Mouse (Mus musculus): ENCODE measurements around the gene Sel1l3. TPM values are rescaled to one million over a fixed set of nuclear protein-coding genes. Genes with fewer than 3 reads are reported as not detected.

Sel1l3 gene
- polyA plus RNA-seq, 1 experiment from 2014 or later: 7.3 TPM

DNA sequence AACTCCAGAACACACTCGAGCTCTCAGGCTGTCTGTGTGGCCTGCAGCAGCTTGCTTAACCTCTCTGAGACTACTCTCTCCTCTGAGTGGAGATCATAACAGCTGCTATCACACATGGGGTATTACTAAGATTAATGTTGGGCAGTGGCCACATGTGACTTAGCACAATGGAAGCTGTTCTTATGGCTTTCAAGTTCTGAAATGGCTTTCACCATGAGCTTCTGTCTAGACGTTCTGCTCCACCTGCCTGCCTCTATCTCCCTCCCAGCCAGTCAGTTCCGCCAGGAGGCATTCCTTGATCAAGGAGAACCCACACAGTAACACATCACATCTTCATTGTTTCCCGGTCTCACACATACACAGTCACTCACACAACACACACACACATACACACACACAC lies 3.2 kb downstream of the Sel1l3 start:
- H3K27me3 ChIP-seq (ENCODE audit: control insufficient read depth, insufficient read depth, low read length): peaks cover 3% of the 10 kb centered on the region; the same call in 1 of the 2 replicates
- WGBS: 68% methylated on average over 4 of the region's 4 CpGs
- no peak for ATAC-seq (ENCODE audit: insufficient number of reproducible peaks, insufficient read depth, low FRiP score, low read depth)
- peaks cover 8% of the 10 kb centered on the region; the same call in 1 of the 2 replicates for H3K4me1 ChIP-seq (ENCODE audit: control insufficient read depth, insufficient read depth, low read length)
- H3K36me3 ChIP-seq (ENCODE audit: control insufficient read depth, insufficient read depth, low read length): no peaks in the 10 kb centered on the region
- H3K4me3 ChIP-seq (ENCODE audit: low read depth, low read length): no peak overlapping the region
- no peak overlapping the region for H3K27ac ChIP-seq (ENCODE audit: low read length)
- H3K9ac ChIP-seq (replicated peaks; ENCODE audit: low read depth, low read length): no peak overlapping the region
- H3K4me2 ChIP-seq (replicated peaks; ENCODE audit: low read depth, low read length): no peak overlapping the region
- no peaks in the 10 kb centered on the region for H3K9me3 ChIP-seq (ENCODE audit: control insufficient read depth, low read depth, low read length)

DNA sequence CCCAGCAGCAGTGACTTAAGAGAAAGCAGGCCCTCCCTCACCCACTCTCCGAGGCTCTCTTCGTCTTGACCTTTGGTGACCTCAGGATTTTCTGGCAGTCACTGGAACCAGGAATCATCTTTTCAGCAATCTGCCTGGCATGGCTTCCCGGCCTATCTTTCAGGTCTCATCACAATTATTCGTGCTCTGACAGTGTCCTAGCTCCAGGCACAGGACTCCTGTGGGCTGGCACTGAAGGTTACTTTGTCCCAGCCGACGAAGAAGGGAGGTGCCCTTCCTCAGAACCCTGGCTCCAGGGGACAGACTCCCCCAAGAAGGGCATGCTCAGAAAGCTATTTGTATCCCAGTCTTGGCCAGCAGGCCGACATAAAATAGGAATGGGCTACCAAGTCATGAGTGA lies 4.0 kb downstream of the Sel1l3 start:
- no peaks in the 10 kb centered on the region for H3K36me3 ChIP-seq (ENCODE audit: control insufficient read depth, insufficient read depth, low read length)
- H3K27me3 ChIP-seq (ENCODE audit: control insufficient read depth, insufficient read depth, low read length): peaks cover 3% of the 10 kb centered on the region; the same call in 1 of the 2 replicates
- no peak overlapping the region for H3K27ac ChIP-seq (ENCODE audit: low read length)
- 39% methylated on average over 7 of the region's 7 CpGs for WGBS
- ATAC-seq (ENCODE audit: insufficient number of reproducible peaks, insufficient read depth, low FRiP score, low read depth): no peak
- H3K4me1 ChIP-seq (ENCODE audit: control insufficient read depth, insufficient read depth, low read length): peaks cover 8% of the 10 kb centered on the region; the same call in 1 of the 2 replicates
- no peak overlapping the region for H3K9ac ChIP-seq (replicated peaks; ENCODE audit: low read depth, low read length)
- H3K4me3 ChIP-seq (ENCODE audit: low read depth, low read length): no peak overlapping the region
- no peak overlapping the region for H3K4me2 ChIP-seq (replicated peaks; ENCODE audit: low read depth, low read length)
- no peaks in the 10 kb centered on the region for H3K9me3 ChIP-seq (ENCODE audit: control insufficient read depth, low read depth, low read length)

GRCm38 (mm10) chr5:53208731-53209130 lies 5.0 kb downstream of the Sel1l3 start:
- Histone ChIP-seq H3K4me1 (ENCODE audit: control insufficient read depth, insufficient read depth, low read length) (peaks cover 8% of the 10 kb centered on the region; the same call in 1 of the 2 replicates), H3K4me2 (replicated peaks; ENCODE audit: low read depth, low read length) (no peak overlapping the region), H3K9ac (replicated peaks; ENCODE audit: low read depth, low read length) (no peak overlapping the region), H3K4me3 (ENCODE audit: low read depth, low read length) (no peak overlapping the region), H3K9me3 (ENCODE audit: control insufficient read depth, low read depth, low read length) (no peaks in the 10 kb centered on the region), H3K27ac (ENCODE audit: low read length) (no peak overlapping the region), H3K36me3 (ENCODE audit: control insufficient read depth, insufficient read depth, low read length) (no peaks in the 10 kb centered on the region), H3K27me3 (ENCODE audit: control insufficient read depth, insufficient read depth, low read length) (no peaks in the 10 kb centered on the region; the same call in 1 of the 2 replicates)
- 86% methylated on average over 1 of the region's 1 CpGs for WGBS
- ATAC-seq (ENCODE audit: insufficient number of reproducible peaks, insufficient read depth, low FRiP score, low read depth): no peak

DNA sequence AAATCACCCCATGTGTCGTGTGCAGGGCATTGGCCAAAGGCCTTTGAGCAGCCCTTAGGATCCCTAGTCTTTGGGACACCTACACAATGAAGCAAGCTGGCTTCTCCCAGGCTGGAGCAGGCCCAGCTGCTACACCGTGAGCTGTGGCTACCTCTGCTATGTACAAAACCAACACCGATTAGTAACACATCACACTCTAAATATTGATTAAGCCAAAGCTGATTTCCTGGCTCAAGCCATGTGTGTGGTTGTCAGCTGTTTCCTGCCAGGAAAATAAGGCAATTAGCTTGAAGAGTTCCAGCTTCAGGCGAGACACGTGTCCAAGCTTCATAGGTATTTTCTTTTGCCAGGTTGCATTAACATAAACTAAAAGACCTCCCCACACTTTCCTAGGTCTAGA lies 7.2 kb downstream of the Sel1l3 start:
- Histone ChIP-seq H3K9me3 (ENCODE audit: control insufficient read depth, low read depth, low read length) (no peaks in the 10 kb centered on the region), H3K36me3 (ENCODE audit: control insufficient read depth, insufficient read depth, low read length) (no peaks in the 10 kb centered on the region), H3K27me3 (ENCODE audit: control insufficient read depth, insufficient read depth, low read length) (no peaks in the 10 kb centered on the region), H3K9ac (replicated peaks; ENCODE audit: low read depth, low read length) (no peak overlapping the region), H3K4me1 (ENCODE audit: control insufficient read depth, insufficient read depth, low read length) (peaks cover 3% of the 10 kb centered on the region; the same call in 1 of the 2 replicates), H3K4me2 (replicated peaks; ENCODE audit: low read depth, low read length) (no peak overlapping the region), H3K27ac (ENCODE audit: low read length) (no peak overlapping the region), H3K4me3 (ENCODE audit: low read depth, low read length) (no peak overlapping the region)
- WGBS: 54% methylated on average over 5 of the region's 5 CpGs
- ATAC-seq (ENCODE audit: insufficient number of reproducible peaks, insufficient read depth, low FRiP score, low read depth): no peak

DNA sequence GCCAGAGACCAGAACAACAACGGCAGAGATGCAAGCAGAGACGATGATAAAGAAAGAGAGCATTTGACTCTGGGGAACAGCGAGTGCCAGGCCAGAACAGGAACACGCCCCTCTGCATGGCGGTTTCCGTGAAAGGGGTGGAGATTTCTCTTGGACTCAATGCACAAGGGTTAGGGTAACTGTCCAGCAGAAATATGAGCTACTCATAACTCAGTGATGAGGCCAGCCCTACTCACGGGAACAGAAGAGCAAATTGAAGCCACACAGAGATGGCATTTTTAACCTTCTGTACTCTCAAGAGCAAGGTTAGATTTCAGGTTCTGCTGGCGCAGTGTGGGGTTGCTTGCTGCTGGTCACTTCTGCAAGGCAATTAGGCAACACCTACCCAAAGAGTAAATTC lies 11.0 kb downstream of the Sel1l3 start:
- H3K36me3 ChIP-seq (ENCODE audit: control insufficient read depth, insufficient read depth, low read length): no peaks in the 10 kb centered on the region
- ATAC-seq (ENCODE audit: insufficient number of reproducible peaks, insufficient read depth, low FRiP score, low read depth): no peak
- WGBS: 69% methylated on average over 8 of the region's 8 CpGs

GRCm38 (mm10) chr5:53200825-53201224 lies 12.9 kb downstream of the Sel1l3 start:
- no peak overlapping the region for H3K4me2 ChIP-seq (replicated peaks; ENCODE audit: low read depth, low read length)
- WGBS: 82% methylated on average over 10 of the region's 10 CpGs
- no peak overlapping the region for H3K27ac ChIP-seq (ENCODE audit: low read length)
- H3K36me3 ChIP-seq (ENCODE audit: control insufficient read depth, insufficient read depth, low read length): no peaks in the 10 kb centered on the region
- no peak for ATAC-seq (ENCODE audit: insufficient number of reproducible peaks, insufficient read depth, low FRiP score, low read depth)
- no peaks in the 10 kb centered on the region for H3K4me1 ChIP-seq (ENCODE audit: control insufficient read depth, insufficient read depth, low read length)
- H3K27me3 ChIP-seq (ENCODE audit: control insufficient read depth, insufficient read depth, low read length): no peaks in the 10 kb centered on the region
- no peaks in the 10 kb centered on the region for H3K9me3 ChIP-seq (ENCODE audit: control insufficient read depth, low read depth, low read length)
- H3K9ac ChIP-seq (replicated peaks; ENCODE audit: low read depth, low read length): no peak overlapping the region
- no peak overlapping the region for H3K4me3 ChIP-seq (ENCODE audit: low read depth, low read length)

More for the DNA sequence above, 11.0 kb downstream of the Sel1l3 start:
- Histone ChIP-seq H3K9ac (replicated peaks; ENCODE audit: low read depth, low read length) (no peak overlapping the region), H3K4me1 (ENCODE audit: control insufficient read depth, insufficient read depth, low read length) (no peaks in the 10 kb centered on the region), H3K27me3 (ENCODE audit: control insufficient read depth, insufficient read depth, low read length) (no peaks in the 10 kb centered on the region), H3K4me2 (replicated peaks; ENCODE audit: low read depth, low read length) (no peak overlapping the region), H3K27ac (ENCODE audit: low read length) (no peak overlapping the region), H3K4me3 (ENCODE audit: low read depth, low read length) (no peak overlapping the region), H3K9me3 (ENCODE audit: control insufficient read depth, low read depth, low read length) (no peaks in the 10 kb centered on the region)

DNA sequence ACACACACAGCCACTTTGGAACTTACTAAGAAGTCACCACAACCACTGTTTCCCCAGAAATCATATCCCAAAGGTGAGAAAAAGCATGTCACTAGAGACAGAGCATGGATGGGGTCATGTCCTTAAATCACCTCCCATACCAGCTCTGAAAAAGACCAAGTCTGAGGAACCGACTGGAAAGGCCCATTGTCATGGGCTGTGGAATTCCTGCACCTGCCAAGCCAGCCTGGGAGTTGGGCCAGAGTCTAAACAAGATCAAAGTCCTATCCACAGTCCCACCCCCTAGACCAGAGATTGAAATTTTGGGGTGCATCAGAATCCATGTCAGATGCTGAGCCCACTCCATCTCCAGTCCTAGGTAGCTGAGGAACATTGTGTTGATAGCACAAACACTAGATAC lies 15.3 kb downstream of the Sel1l3 start:
- no peaks in the 10 kb centered on the region for H3K27me3 ChIP-seq (ENCODE audit: control insufficient read depth, insufficient read depth, low read length)
- 59% methylated on average over 1 of the region's 1 CpGs for WGBS
- no peak overlapping the region for H3K9ac ChIP-seq (replicated peaks; ENCODE audit: low read depth, low read length)
- no peaks in the 10 kb centered on the region for H3K4me1 ChIP-seq (ENCODE audit: control insufficient read depth, insufficient read depth, low read length)
- H3K36me3 ChIP-seq (ENCODE audit: control insufficient read depth, insufficient read depth, low read length): no peaks in the 10 kb centered on the region
- H3K27ac ChIP-seq (ENCODE audit: low read length): no peak overlapping the region
- no peak overlapping the region for H3K4me3 ChIP-seq (ENCODE audit: low read depth, low read length)
- H3K4me2 ChIP-seq (replicated peaks; ENCODE audit: low read depth, low read length): no peak overlapping the region
- H3K9me3 ChIP-seq (ENCODE audit: control insufficient read depth, low read depth, low read length): no peaks in the 10 kb centered on the region
- ATAC-seq (ENCODE audit: insufficient number of reproducible peaks, insufficient read depth, low FRiP score, low read depth): no peak

- Histone ChIP-seq H3K4me1 (ENCODE audit: control insufficient read depth, insufficient read depth, low read length) (no peaks in the 10 kb centered on the region), H3K9ac (replicated peaks; ENCODE audit: low read depth, low read length) (no peak overlapping the region), H3K27me3 (ENCODE audit: control insufficient read depth, insufficient read depth, low read length) (no peaks in the 10 kb centered on the region), H3K36me3 (ENCODE audit: control insufficient read depth, insufficient read depth, low read length) (no peaks in the 10 kb centered on the region), H3K4me3 (ENCODE audit: low read depth, low read length) (no peak overlapping the region), H3K4me2 (replicated peaks; ENCODE audit: low read depth, low read length) (no peak overlapping the region), H3K27ac (ENCODE audit: low read length) (no peak overlapping the region), H3K9me3 (ENCODE audit: control insufficient read depth, low read depth, low read length) (no peaks in the 10 kb centered on the region)
- peak; percentile 42; the same call in 1 of the 2 replicates for ATAC-seq (ENCODE audit: insufficient number of reproducible peaks, insufficient read depth, low FRiP score, low read depth)
- WGBS: 60% methylated on average over 10 of the region's 10 CpGs
Measured at GRCm38 (mm10) chr5:53196387-53197088, 17.2 kb downstream of the Sel1l3 start.

DNA sequence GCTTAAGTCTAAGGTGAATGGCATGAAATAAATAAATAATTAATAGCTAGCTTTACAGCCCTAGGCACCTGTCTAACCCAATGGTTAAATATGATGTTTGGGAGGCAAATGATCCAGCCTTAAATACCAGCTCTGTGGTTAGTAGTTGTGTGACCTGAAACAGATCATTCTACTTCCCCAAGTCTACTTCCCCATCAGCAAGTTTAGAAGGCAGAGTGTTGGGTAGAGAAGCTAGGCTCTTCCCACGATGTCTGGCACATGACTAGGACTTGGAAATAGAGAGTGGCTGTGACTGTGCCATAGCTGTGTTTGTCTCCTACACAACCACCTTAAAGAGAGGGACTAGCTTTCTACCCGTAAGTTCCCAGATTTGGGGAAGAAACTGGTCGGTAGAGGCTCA lies 18.9 kb downstream of the Sel1l3 start:
- 83% methylated on average over 3 of the region's 3 CpGs for WGBS
- no peak overlapping the region for H3K4me2 ChIP-seq (replicated peaks; ENCODE audit: low read depth, low read length)

More for the DNA sequence above, 18.9 kb downstream of the Sel1l3 start:
- Histone ChIP-seq H3K27ac (ENCODE audit: low read length) (no peak overlapping the region), H3K9ac (replicated peaks; ENCODE audit: low read depth, low read length) (no peak overlapping the region), H3K4me1 (ENCODE audit: control insufficient read depth, insufficient read depth, low read length) (no peaks in the 10 kb centered on the region), H3K4me3 (ENCODE audit: low read depth, low read length) (no peak overlapping the region), H3K9me3 (ENCODE audit: control insufficient read depth, low read depth, low read length) (no peaks in the 10 kb centered on the region), H3K27me3 (ENCODE audit: control insufficient read depth, insufficient read depth, low read length) (no peaks in the 10 kb centered on the region), H3K36me3 (ENCODE audit: control insufficient read depth, insufficient read depth, low read length) (no peaks in the 10 kb centered on the region)
- no peak for ATAC-seq (ENCODE audit: insufficient number of reproducible peaks, insufficient read depth, low FRiP score, low read depth)
